Mouse (Mus musculus): ENCODE data around the gene Astl. TPM values are rescaled to one million over a fixed set of nuclear protein-coding genes. Genes with fewer than 3 reads are reported as not detected.

Astl gene
- polyA plus RNA-seq (2015; fragmentation: Illumina TruSeq; extraction: RNeasy Lipid Tissue Mini Kit (QIAGEN cat#74804); ENCODE audit: insufficient read depth, low replicate concordance) = 0.17 TPM

GRCm38 (mm10) chr2:127338416-127338815 is at the start of gene Astl:
Gene Astl (plus strand): TSS chr2:127338639.

GRCm38 (mm10) chr2:127335767-127336496 is 2.5 kb upstream of the Astl start, which contains the start of gene Dusp2:
Gene Dusp2 (plus strand): TSS chr2:127336159.

GRCm38 (mm10) chr2:127362459-127363281 is 24.2 kb downstream of the Astl start, which contains the start of gene Adra2b:
Gene Adra2b (plus strand): TSS chr2:127363208.

Other genes starting within 250 kb of the Astl start
- 13.5 TPM for gene Ncaph, start 204.7 kb upstream of the Astl start, polyA plus RNA-seq (2015; fragmentation: Illumina TruSeq; extraction: RNeasy Lipid Tissue Mini Kit (QIAGEN cat#74804); ENCODE audit: insufficient read depth, low replicate concordance)
- gene Itpripl1, start 195.2 kb upstream of the Astl start, polyA plus RNA-seq (2015; fragmentation: Illumina TruSeq; extraction: RNeasy Lipid Tissue Mini Kit (QIAGEN cat#74804); ENCODE audit: insufficient read depth, low replicate concordance) = 18.3 TPM
- gene 1810024B03Rik, start 130.4 kb upstream of the Astl start, polyA plus RNA-seq (2015; fragmentation: Illumina TruSeq; extraction: RNeasy Lipid Tissue Mini Kit (QIAGEN cat#74804); ENCODE audit: insufficient read depth, low replicate concordance) = 1.9 TPM
- 80.2 TPM for gene Snrnp200, start 130.3 kb upstream of the Astl start, polyA plus RNA-seq (2015; fragmentation: Illumina TruSeq; extraction: RNeasy Lipid Tissue Mini Kit (QIAGEN cat#74804); ENCODE audit: insufficient read depth, low replicate concordance)
- 31.3 TPM for gene Ciao1, start 90.8 kb upstream of the Astl start, polyA plus RNA-seq (2015; fragmentation: Illumina TruSeq; extraction: RNeasy Lipid Tissue Mini Kit (QIAGEN cat#74804); ENCODE audit: insufficient read depth, low replicate concordance)
- gene Tmem127, start 90.7 kb upstream of the Astl start, polyA plus RNA-seq (2015; fragmentation: Illumina TruSeq; extraction: RNeasy Lipid Tissue Mini Kit (QIAGEN cat#74804); ENCODE audit: insufficient read depth, low replicate concordance) = 71.3 TPM
- gene Stard7, start 68.4 kb upstream of the Astl start, polyA plus RNA-seq (2015; fragmentation: Illumina TruSeq; extraction: RNeasy Lipid Tissue Mini Kit (QIAGEN cat#74804); ENCODE audit: insufficient read depth, low replicate concordance) = 131 TPM
- gene Dusp2, start 2.5 kb upstream of the Astl start, polyA plus RNA-seq (2015; fragmentation: Illumina TruSeq; extraction: RNeasy Lipid Tissue Mini Kit (QIAGEN cat#74804); ENCODE audit: insufficient read depth, low replicate concordance) = 67.0 TPM
- 0.51 TPM for gene Adra2b, start 24.6 kb downstream of the Astl start, polyA plus RNA-seq (2015; fragmentation: Illumina TruSeq; extraction: RNeasy Lipid Tissue Mini Kit (QIAGEN cat#74804); ENCODE audit: insufficient read depth, low replicate concordance)
- 0.11 TPM for gene Gpat2, start 86.6 kb downstream of the Astl start, polyA plus RNA-seq (2015; fragmentation: Illumina TruSeq; extraction: RNeasy Lipid Tissue Mini Kit (QIAGEN cat#74804); ENCODE audit: insufficient read depth, low replicate concordance)
- gene Fahd2a, start 105.9 kb downstream of the Astl start, polyA plus RNA-seq (2015; fragmentation: Illumina TruSeq; extraction: RNeasy Lipid Tissue Mini Kit (QIAGEN cat#74804); ENCODE audit: insufficient read depth, low replicate concordance) = 14.6 TPM
- gene Kcnip3, start 183.5 kb downstream of the Astl start, polyA plus RNA-seq (2015; fragmentation: Illumina TruSeq; extraction: RNeasy Lipid Tissue Mini Kit (QIAGEN cat#74804); ENCODE audit: insufficient read depth, low replicate concordance) = 2.9 TPM
- gene Prom2, start 202.8 kb downstream of the Astl start, polyA plus RNA-seq (2015; fragmentation: Illumina TruSeq; extraction: RNeasy Lipid Tissue Mini Kit (QIAGEN cat#74804); ENCODE audit: insufficient read depth, low replicate concordance) = not detected
- gene Zfp661, start 248.5 kb downstream of the Astl start, polyA plus RNA-seq (2015; fragmentation: Illumina TruSeq; extraction: RNeasy Lipid Tissue Mini Kit (QIAGEN cat#74804); ENCODE audit: insufficient read depth, low replicate concordance) = 5.0 TPM
- gene Mrps5, start 248.6 kb downstream of the Astl start, polyA plus RNA-seq (2015; fragmentation: Illumina TruSeq; extraction: RNeasy Lipid Tissue Mini Kit (QIAGEN cat#74804); ENCODE audit: insufficient read depth, low replicate concordance) = 50.2 TPM